Mouse (Mus musculus): Measurements from ENCODE around the gene Pacsin2. TPM values are rescaled to one million over a fixed set of nuclear protein-coding genes. Genes with fewer than 3 reads are reported as not detected.

The Pacsin2 gene
- polyA plus RNA-seq, 1 experiment from 2014 or later = 11.0 TPM

DNA sequence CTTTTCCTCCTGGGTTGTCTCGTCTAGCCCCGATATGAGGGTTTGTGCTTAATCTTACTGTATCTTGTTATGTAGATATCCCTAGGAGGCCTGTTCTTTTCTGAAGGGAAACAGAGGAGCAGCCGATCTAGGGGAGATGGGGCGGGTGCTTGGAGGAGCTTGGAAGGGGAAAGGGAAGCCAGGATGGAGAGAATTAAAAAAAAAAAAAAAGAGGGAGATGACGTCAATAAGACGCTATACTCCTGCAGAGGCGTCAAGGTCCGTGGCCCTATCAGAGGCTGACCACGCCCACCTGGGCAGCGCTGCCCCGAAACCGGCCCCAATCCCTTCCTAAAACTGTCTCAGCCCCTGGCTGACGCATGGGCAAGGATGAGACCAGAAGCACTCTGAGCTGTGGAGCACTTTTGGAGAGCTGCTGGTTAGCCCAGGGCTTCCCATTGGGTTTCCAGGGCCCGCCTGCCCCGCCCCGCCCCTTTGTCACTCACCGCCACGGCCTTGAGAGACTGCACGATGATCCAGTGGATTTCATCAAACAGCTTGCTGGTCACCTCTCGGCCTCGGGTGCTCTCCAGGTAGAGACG lies 31.5 kb upstream of the Pacsin2 start:
- ATAC-seq = no peak
- WGBS = 70% methylated on average over 22 of the region's 22 CpGs
- H3K4me2 ChIP-seq (ENCODE audit: low read length) = no peak overlapping the region

DNA sequence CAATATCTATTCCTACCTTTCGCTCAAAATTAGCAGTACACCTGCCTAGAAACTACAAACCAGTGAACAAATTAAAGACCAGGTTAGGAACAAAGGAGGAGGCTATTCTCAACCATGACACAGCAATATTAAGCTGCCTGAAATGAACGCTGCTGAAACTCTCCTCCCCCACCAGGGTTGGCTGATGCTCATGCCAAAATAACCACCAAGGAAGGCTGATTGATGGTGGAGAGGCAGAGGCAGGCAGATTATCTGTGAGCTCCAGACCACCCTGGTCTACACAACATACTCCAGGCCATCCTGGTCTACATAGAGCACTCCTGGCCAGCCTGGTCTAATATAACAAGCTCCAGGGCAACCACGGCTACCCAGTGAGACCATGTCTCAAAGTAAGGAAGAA lies 30.8 kb upstream of the Pacsin2 start:
- DNase-seq (ENCODE audit: low spot score) = no peak
- Histone ChIP-seq H3K9ac (ENCODE audit: low read length) (no peak overlapping the region), H3K4me2 (ENCODE audit: low read length) (no peak overlapping the region), H3K4me3 (ENCODE audit: low read depth, low read length) (no peak overlapping the region), H3K27me3 (replicated peaks; ENCODE audit: control insufficient read depth, insufficient read depth, low read length) (no peaks in the 10 kb centered on the region), H3K36me3 (ENCODE audit: control insufficient read depth, insufficient read depth, low read length) (peaks cover 97% of the 10 kb centered on the region), H3K4me1 (ENCODE audit: control insufficient read depth, insufficient read depth, low read length) (no peaks in the 10 kb centered on the region), H3K9me3 (replicated peaks; ENCODE audit: control insufficient read depth, low read length) (no peaks in the 10 kb centered on the region), H3K27ac (ENCODE audit: low read depth, low read length) (no peak overlapping the region)
- 89% methylated on average over 3 of the region's 3 CpGs for WGBS
- no peak for ATAC-seq

More for the DNA sequence above, 31.5 kb upstream of the Pacsin2 start:
- Histone ChIP-seq H3K27me3 (replicated peaks; ENCODE audit: control insufficient read depth, insufficient read depth, low read length) (no peaks in the 10 kb centered on the region), H3K27ac (ENCODE audit: low read depth, low read length) (no peak overlapping the region), H3K4me3 (ENCODE audit: low read depth, low read length) (no peak overlapping the region), H3K9ac (ENCODE audit: low read length) (no peak overlapping the region), H3K36me3 (ENCODE audit: control insufficient read depth, insufficient read depth, low read length) (peaks cover 97% of the 10 kb centered on the region), H3K4me1 (ENCODE audit: control insufficient read depth, insufficient read depth, low read length) (no peaks in the 10 kb centered on the region), H3K9me3 (replicated peaks; ENCODE audit: control insufficient read depth, low read length) (no peaks in the 10 kb centered on the region)
- no peak for DNase-seq (ENCODE audit: low spot score)

DNA sequence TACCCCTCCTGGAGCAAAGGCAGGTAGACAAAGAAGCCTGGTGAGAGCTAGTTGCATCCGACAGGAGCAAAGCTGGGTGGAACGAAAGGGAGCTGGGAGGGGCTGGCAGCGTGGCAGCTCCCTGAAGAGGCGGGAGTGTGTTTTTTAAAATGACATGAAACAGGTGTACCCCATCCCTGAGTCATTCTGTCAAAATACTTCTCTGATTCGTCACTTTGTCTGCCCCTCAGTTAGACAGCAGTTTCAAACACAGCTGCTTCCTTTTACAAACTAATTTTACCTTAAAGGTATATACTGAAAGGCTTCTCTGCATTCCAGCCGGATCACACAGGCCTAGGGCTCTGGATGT lies 30.1 kb upstream of the Pacsin2 start:
- DNase-seq (ENCODE audit: low spot score) = no peak
- no peaks in the 10 kb centered on the region for H3K27me3 ChIP-seq (replicated peaks; ENCODE audit: control insufficient read depth, insufficient read depth, low read length)
- no peak overlapping the region for H3K4me2 ChIP-seq (ENCODE audit: low read length)
- no peak for ATAC-seq
- no peaks in the 10 kb centered on the region for H3K9me3 ChIP-seq (replicated peaks; ENCODE audit: control insufficient read depth, low read length)
- WGBS = 76% methylated on average over 6 of the region's 6 CpGs
- no peak overlapping the region for H3K9ac ChIP-seq (ENCODE audit: low read length)
- H3K4me1 ChIP-seq (ENCODE audit: control insufficient read depth, insufficient read depth, low read length) = no peaks in the 10 kb centered on the region
- peaks cover 96% of the 10 kb centered on the region for H3K36me3 ChIP-seq (ENCODE audit: control insufficient read depth, insufficient read depth, low read length)
- no peak overlapping the region for H3K27ac ChIP-seq (ENCODE audit: low read depth, low read length)
- no peak overlapping the region for H3K4me3 ChIP-seq (ENCODE audit: low read depth, low read length)

DNA sequence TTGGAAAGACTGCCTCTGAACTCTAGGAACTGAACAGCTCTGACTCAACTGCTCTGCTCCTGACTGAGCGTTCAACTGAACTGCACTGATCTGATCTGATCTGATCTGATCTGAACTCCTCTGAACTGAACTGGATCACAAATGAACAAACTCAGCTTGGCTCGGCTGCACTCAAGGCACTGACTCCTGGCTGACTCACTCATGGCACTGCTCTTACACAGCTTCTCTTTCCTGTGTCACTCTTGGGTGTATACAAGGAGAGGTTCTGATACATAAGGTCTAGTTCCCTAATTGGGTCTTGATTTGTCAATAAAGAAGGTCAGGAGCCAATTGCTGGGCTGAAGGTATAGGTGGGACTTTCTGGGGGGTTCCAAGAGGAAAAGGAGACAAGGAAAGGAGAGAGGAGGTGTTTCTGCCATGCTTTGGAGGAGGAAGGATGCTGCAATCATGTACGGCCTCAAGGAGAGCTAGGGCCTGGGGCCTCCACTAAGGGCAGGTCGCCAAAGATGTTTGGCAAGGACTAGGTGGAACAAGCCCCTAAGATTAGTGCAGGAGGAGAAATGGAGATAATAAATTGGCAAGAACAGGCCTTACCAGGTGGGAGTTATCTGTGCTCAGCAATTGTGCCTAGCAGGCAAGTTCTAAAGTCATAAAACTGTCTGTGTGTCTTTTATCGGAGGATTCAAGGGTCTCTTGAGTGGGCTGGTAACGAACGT lies 29.6 kb upstream of the Pacsin2 start:
- WGBS = 80% methylated on average over 7 of the region's 7 CpGs
- no peak overlapping the region for H3K4me3 ChIP-seq (ENCODE audit: low read depth, low read length)
- H3K9ac ChIP-seq (ENCODE audit: low read length) = no peak overlapping the region
- no peak overlapping the region for H3K27ac ChIP-seq (ENCODE audit: low read depth, low read length)
- no peak overlapping the region for H3K4me2 ChIP-seq (ENCODE audit: low read length)
- H3K9me3 ChIP-seq (replicated peaks; ENCODE audit: control insufficient read depth, low read length) = no peaks in the 10 kb centered on the region
- H3K4me1 ChIP-seq (ENCODE audit: control insufficient read depth, insufficient read depth, low read length) = no peaks in the 10 kb centered on the region
- peaks cover 96% of the 10 kb centered on the region for H3K36me3 ChIP-seq (ENCODE audit: control insufficient read depth, insufficient read depth, low read length)
- ATAC-seq = no peak
- no peaks in the 10 kb centered on the region for H3K27me3 ChIP-seq (replicated peaks; ENCODE audit: control insufficient read depth, insufficient read depth, low read length)
- no peak for DNase-seq (ENCODE audit: low spot score)

DNA sequence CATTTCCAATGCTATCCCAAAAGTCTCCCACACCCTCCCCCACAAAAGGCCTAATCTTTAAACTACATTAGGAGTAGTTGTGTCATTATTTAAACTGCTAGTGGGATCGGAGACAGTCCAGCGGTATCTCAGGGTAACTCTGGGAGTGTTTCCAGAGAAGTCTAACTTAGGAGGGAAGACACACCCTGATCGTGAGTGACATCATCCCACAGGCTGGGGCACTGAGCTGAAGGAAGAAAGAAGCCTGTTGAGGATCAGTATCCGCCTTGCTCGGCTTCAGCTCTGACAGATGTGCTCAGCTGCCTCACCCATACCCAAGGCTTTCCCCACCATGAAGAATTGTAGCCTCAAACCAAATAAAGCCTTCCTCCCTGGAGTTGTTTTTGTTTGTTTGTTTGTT lies 27.5 kb upstream of the Pacsin2 start:
- no peaks in the 10 kb centered on the region for H3K9me3 ChIP-seq (replicated peaks; ENCODE audit: control insufficient read depth, low read length)
- H3K36me3 ChIP-seq (ENCODE audit: control insufficient read depth, insufficient read depth, low read length) = peaks cover 94% of the 10 kb centered on the region
- no peak overlapping the region for H3K4me2 ChIP-seq (ENCODE audit: low read length)
- no peak overlapping the region for H3K9ac ChIP-seq (ENCODE audit: low read length)
- 83% methylated on average over 5 of the region's 5 CpGs for WGBS
- no peak overlapping the region for H3K4me3 ChIP-seq (ENCODE audit: low read depth, low read length)
- no peaks in the 10 kb centered on the region for H3K4me1 ChIP-seq (ENCODE audit: control insufficient read depth, insufficient read depth, low read length)
- ATAC-seq (no peak), DNase-seq (ENCODE audit: low spot score) (no peak)
- H3K27me3 ChIP-seq (replicated peaks; ENCODE audit: control insufficient read depth, insufficient read depth, low read length) = no peaks in the 10 kb centered on the region
- no peak overlapping the region for H3K27ac ChIP-seq (ENCODE audit: low read depth, low read length)

DNA sequence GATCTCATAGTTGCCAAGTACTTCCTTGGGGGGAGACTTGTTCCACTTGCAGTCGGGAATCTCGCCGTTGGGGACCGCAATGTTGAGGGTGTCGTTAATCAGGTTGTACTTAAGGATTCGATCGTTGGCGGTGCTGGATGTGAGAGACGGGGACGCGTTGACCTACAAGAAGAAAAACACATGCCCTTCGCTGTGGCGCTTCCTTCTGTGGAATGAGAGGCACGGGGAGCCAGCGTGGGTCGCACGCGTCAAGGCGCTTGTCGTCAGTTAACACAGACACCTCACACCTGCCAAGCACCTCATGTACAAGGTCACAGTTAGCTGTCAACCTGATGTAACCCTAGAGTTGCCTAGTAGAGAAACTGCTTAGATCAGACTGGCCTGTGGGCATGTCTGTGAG lies 25.1 kb upstream of the Pacsin2 start:
- no peaks in the 10 kb centered on the region for H3K9me3 ChIP-seq (replicated peaks; ENCODE audit: control insufficient read depth, low read length)
- H3K27ac ChIP-seq (ENCODE audit: low read depth, low read length) = no peak overlapping the region
- no peak overlapping the region for H3K4me3 ChIP-seq (ENCODE audit: low read depth, low read length)
- WGBS = 93% methylated on average over 20 of the region's 20 CpGs
- H3K27me3 ChIP-seq (replicated peaks; ENCODE audit: control insufficient read depth, insufficient read depth, low read length) = no peaks in the 10 kb centered on the region
- H3K4me2 ChIP-seq (ENCODE audit: low read length) = no peak overlapping the region
- H3K36me3 ChIP-seq (ENCODE audit: control insufficient read depth, insufficient read depth, low read length) = peaks cover 82% of the 10 kb centered on the region
- H3K4me1 ChIP-seq (ENCODE audit: control insufficient read depth, insufficient read depth, low read length) = no peaks in the 10 kb centered on the region
- ATAC-seq = no peak
- no peak overlapping the region for H3K9ac ChIP-seq (ENCODE audit: low read length)
- DNase-seq (ENCODE audit: low spot score) = no peak

DNA sequence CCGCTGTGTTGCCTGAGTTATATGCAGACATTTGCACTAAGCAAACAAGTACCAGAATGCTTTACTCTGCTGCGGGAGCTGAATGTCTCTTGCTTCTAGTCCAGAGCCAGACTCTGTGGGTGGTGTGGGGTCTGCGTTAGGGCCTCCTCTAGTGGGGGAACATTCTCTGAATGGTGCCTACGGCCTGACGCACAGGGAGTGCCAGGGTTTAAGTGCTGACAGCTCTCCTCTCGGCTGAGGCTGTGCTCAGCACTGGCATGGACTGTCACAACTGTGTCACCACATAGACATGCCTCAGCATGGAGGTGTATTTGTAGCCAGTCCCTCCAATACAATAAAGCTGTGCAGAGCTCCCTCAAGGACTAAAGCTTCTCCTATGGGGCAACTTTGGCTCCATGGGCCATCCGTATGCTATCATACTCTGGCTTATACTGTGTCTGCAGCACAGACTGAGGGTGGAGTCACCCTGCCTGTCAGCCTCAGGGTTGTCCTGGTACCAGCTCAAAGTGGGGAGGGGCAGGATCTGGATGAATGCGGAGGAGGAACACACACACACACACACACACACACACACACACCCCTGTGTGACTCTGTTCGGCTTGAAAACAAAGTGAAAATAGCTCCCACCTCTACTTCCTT lies 23.2 kb upstream of the Pacsin2 start:
- no peak for DNase-seq (ENCODE audit: low spot score)
- 70% methylated on average over 9 of the region's 9 CpGs for WGBS
- no peak for ATAC-seq

DNA sequence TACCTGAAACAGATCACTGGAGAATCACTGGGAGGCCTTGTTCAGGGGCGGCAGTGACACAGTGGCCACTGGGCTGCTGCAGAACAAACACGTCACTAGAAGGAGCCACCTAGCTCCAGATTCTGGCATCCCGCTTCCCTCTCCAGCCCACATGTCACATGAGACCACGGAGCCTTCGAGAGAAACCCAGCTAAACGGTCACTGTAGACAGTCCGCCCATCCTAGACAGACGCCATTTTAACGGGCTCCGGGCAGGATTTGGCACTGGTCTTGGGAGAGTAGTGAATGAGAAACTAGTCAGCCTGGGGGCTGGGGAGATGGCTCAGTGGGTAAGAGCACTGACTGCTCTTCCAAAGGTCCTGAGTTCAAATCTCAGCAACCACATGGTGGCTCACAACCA lies 19.9 kb upstream of the Pacsin2 start:
- H3K4me3 ChIP-seq (ENCODE audit: low read depth, low read length) = no peak overlapping the region
- DNase-seq (ENCODE audit: low spot score) = no peak
- H3K9ac ChIP-seq (ENCODE audit: low read length) = no peak overlapping the region
- no peaks in the 10 kb centered on the region for H3K27me3 ChIP-seq (replicated peaks; ENCODE audit: control insufficient read depth, insufficient read depth, low read length)
- H3K9me3 ChIP-seq (replicated peaks; ENCODE audit: control insufficient read depth, low read length) = no peaks in the 10 kb centered on the region
- H3K4me2 ChIP-seq (ENCODE audit: low read length) = no peak overlapping the region
- no peak for ATAC-seq
- H3K36me3 ChIP-seq (ENCODE audit: control insufficient read depth, insufficient read depth, low read length) = peaks cover 42% of the 10 kb centered on the region
- WGBS = 94% methylated on average over 10 of the region's 10 CpGs
- H3K27ac ChIP-seq (ENCODE audit: low read depth, low read length) = no peak overlapping the region
- no peaks in the 10 kb centered on the region for H3K4me1 ChIP-seq (ENCODE audit: control insufficient read depth, insufficient read depth, low read length)

More for the DNA sequence above, 23.2 kb upstream of the Pacsin2 start:
- Histone ChIP-seq H3K9me3 (replicated peaks; ENCODE audit: control insufficient read depth, low read length) (no peaks in the 10 kb centered on the region), H3K9ac (ENCODE audit: low read length) (no peak overlapping the region), H3K27me3 (replicated peaks; ENCODE audit: control insufficient read depth, insufficient read depth, low read length) (no peaks in the 10 kb centered on the region), H3K27ac (ENCODE audit: low read depth, low read length) (no peak overlapping the region), H3K36me3 (ENCODE audit: control insufficient read depth, insufficient read depth, low read length) (peaks cover 73% of the 10 kb centered on the region), H3K4me1 (ENCODE audit: control insufficient read depth, insufficient read depth, low read length) (no peaks in the 10 kb centered on the region), H3K4me2 (ENCODE audit: low read length) (no peak overlapping the region), H3K4me3 (ENCODE audit: low read depth, low read length) (no peak overlapping the region)

DNA sequence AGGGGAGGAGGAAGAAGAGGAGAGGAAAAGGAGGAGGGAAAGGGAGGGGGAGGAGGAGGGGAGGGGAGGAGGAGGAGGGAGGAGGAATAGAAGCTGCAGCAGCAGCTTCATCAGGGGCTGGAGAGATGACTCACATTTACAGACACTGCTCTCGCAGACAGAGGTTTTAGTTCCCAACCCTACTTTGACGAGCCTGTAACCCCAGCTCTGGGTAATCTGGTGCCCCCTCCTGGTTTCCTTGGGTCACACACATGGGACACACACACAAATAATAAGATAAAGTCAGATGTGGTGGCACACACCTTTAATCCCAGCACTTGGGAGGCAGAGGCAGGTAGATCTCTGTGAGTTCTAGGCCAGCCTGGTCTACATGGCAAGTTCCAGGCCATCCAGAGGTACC lies 19.1 kb upstream of the Pacsin2 start:
- H3K27ac ChIP-seq (ENCODE audit: low read depth, low read length) = no peak overlapping the region
- no peaks in the 10 kb centered on the region for H3K4me1 ChIP-seq (ENCODE audit: control insufficient read depth, insufficient read depth, low read length)
- peaks cover 36% of the 10 kb centered on the region for H3K36me3 ChIP-seq (ENCODE audit: control insufficient read depth, insufficient read depth, low read length)
- 38% methylated on average over 2 of the region's 2 CpGs for WGBS
- ATAC-seq (no peak), DNase-seq (ENCODE audit: low spot score) (peak; percentile 23)
- no peaks in the 10 kb centered on the region for H3K9me3 ChIP-seq (replicated peaks; ENCODE audit: control insufficient read depth, low read length)
- no peak overlapping the region for H3K9ac ChIP-seq (ENCODE audit: low read length)
- H3K4me3 ChIP-seq (ENCODE audit: low read depth, low read length) = no peak overlapping the region
- no peak overlapping the region for H3K4me2 ChIP-seq (ENCODE audit: low read length)
- H3K27me3 ChIP-seq (replicated peaks; ENCODE audit: control insufficient read depth, insufficient read depth, low read length) = no peaks in the 10 kb centered on the region
